Mouse (Mus musculus) liver, embryonic 12.5 days (tissue): ENCODE results near the gene Scimp. TPM values are rescaled to one million over a fixed set of nuclear protein-coding genes. Genes with fewer than 3 reads are reported as not detected.

Experiments used
- microRNA-seq: library from miRNA; unstranded; fragments of <30 nt; microRNA quantifications from one replicate; pipeline ENCODE4, GENCODE M21; 2017
- polyA plus RNA-seq: library from polyadenylated mRNA; unstranded; fragments of >200 nt; fragmentation: Nextera tagmentation; extraction: Ambion mirVana; gene quantifications from 2 replicates; pipeline ENCODE4 v1.2.1, GENCODE M21; 2016

Scimp gene
- polyA plus RNA-seq, 1 experiment from 2014 or later, result 0.26 TPM

Small RNAs within 50 kb of the gene (microRNA-seq; reads per million reads assigned to microRNA genes)
- not detected for gene Gm22760

Other genes with a start within 250 kb of the Scimp start
- gene Mink1, start 249.7 kb downstream of the Scimp start, polyA plus RNA-seq, result 8.3 and 8.7 TPM in 2 replicates
- not detected in 2 replicates for gene 4930544D05Rik, start 196.7 kb downstream of the Scimp start, polyA plus RNA-seq
- not detected in 2 replicates for gene Chrne, start 193.4 kb downstream of the Scimp start, polyA plus RNA-seq
- 5.5 and 5.6 TPM in 2 replicates for gene Gp1ba, start 173.5 kb downstream of the Scimp start, polyA plus RNA-seq
- 73.6 and 86.1 TPM in 2 replicates for gene Rnf167, start 165.4 kb downstream of the Scimp start, polyA plus RNA-seq
- gene Slc25a11, start 165.1 kb downstream of the Scimp start, polyA plus RNA-seq, result 77.3 and 83.3 TPM in 2 replicates
- 1,519 and 1,532 TPM in 2 replicates for gene Pfn1, start 157.9 kb downstream of the Scimp start, polyA plus RNA-seq
- 6.7 and 7.6 TPM in 2 replicates for gene Eno3, start 155.4 kb downstream of the Scimp start, polyA plus RNA-seq
- 76.8 and 84.5 TPM in 2 replicates for gene Spag7, start 143.2 kb downstream of the Scimp start, polyA plus RNA-seq
- 6.1 and 6.4 TPM in 2 replicates for gene Camta2, start 124.5 kb downstream of the Scimp start, polyA plus RNA-seq
- gene Inca1, start 112.4 kb downstream of the Scimp start, polyA plus RNA-seq, result 0.41 and 0.97 TPM in 2 replicates
- 1.0 and 1.1 TPM in 2 replicates for gene Kif1c, start 112.0 kb downstream of the Scimp start, polyA plus RNA-seq
- 1.9 and 2.2 TPM in 2 replicates for gene Zfp3, start 48.4 kb downstream of the Scimp start, polyA plus RNA-seq
- 21.1 and 23.0 TPM in 2 replicates for gene Rabep1, start 32.2 kb upstream of the Scimp start, polyA plus RNA-seq
- gene Nup88, start 157.4 kb upstream of the Scimp start, polyA plus RNA-seq, result 81.9 and 87.2 TPM in 2 replicates
- gene Rpain, start 157.6 kb upstream of the Scimp start, polyA plus RNA-seq, result 104 and 105 TPM in 2 replicates
- gene C1qbp, start 170.4 kb upstream of the Scimp start, polyA plus RNA-seq, result 352 and 380 TPM in 2 replicates
- gene Dhx33, start 191.9 kb upstream of the Scimp start, polyA plus RNA-seq, result 15.3 and 16.3 TPM in 2 replicates
- 29.3 and 31.4 TPM in 2 replicates for gene Mis12, start 207.0 kb upstream of the Scimp start, polyA plus RNA-seq
- gene Derl2, start 207.3 kb upstream of the Scimp start, polyA plus RNA-seq, result 34.8 and 41.4 TPM in 2 replicates
- 12.9 and 14.1 TPM in 2 replicates for gene 6330403K07Rik, start 220.9 kb upstream of the Scimp start, polyA plus RNA-seq